Comparison of ENCODE assay signal across 8 mouse cellular contexts in genomic region chrX:141721725-141722124, GRCm38 (mm10). TPM values are rescaled to one million over a fixed set of nuclear protein-coding genes. Genes with fewer than 3 reads are reported as not detected.
DNase-seq lines count a peak whose midpoint lies in the region; ATAC-seq and TF ChIP-seq lines count a peak whose summit lies in the region.

No protein-coding gene starts in this region.

- no peak overlapping the region for H3K9ac ChIP-seq in lung, postnatal 0 days (replicated peaks; ENCODE audit: low read depth)
- H3K9ac ChIP-seq in forebrain, embryonic 12.5 days = no peak overlapping the region
- H3K9ac ChIP-seq in kidney, embryonic 16.5 days (replicated peaks; ENCODE audit: low read length) = no peak overlapping the region
- H3K9ac ChIP-seq in midbrain, embryonic 14.5 days (replicated peaks; ENCODE audit: low read length) = no peak overlapping the region

- no peak for TF ChIP-seq EP300 in lung, postnatal 0 days (IDR thresholded peaks at IDR 0.05)

- H3K4me3 ChIP-seq in lung, postnatal 0 days (ENCODE audit: low read depth, low read length) = peak overlapping the region; percentile 26
- H3K4me3 ChIP-seq in forebrain, embryonic 12.5 days (replicated peaks) = peak overlapping the region; percentile 37
- peak overlapping the region; percentile 46 for H3K4me3 ChIP-seq in kidney, embryonic 16.5 days (ENCODE audit: low read length)
- peak overlapping the region; percentile 31 for H3K4me3 ChIP-seq in midbrain, embryonic 14.5 days (replicated peaks; ENCODE audit: low read depth, low read length)
- H3K4me3 ChIP-seq in thymus, adult 2 months (ENCODE audit: control insufficient read depth, insufficient read depth, low read length) = no peak overlapping the region

- no peak for TF ChIP-seq POLR2A in thymus, adult 2 months (IDR thresholded peaks at IDR 0.05; ENCODE audit: control insufficient read depth, extremely low read depth, insufficient read depth, low read length, poor library complexity)

- no peak for ATAC-seq in lung, postnatal 0 days
- no peak for ATAC-seq in forebrain, embryonic 12.5 days (ENCODE audit: low FRiP score)
- ATAC-seq in kidney, embryonic 16.5 days (ENCODE audit: low FRiP score, low TSS enrichment) = no peak
- no peak for ATAC-seq in midbrain, embryonic 14.5 days (ENCODE audit: low FRiP score, low TSS enrichment)

- peak overlapping the region; percentile 52 for H3K4me2 ChIP-seq in lung, postnatal 0 days (replicated peaks; ENCODE audit: low read depth, low read length)
- H3K4me2 ChIP-seq in forebrain, embryonic 12.5 days = peak overlapping the region; percentile 58
- peak overlapping the region; percentile 62 for H3K4me2 ChIP-seq in kidney, embryonic 16.5 days (replicated peaks; ENCODE audit: low read depth, low read length)
- peak overlapping the region; percentile 63 for H3K4me2 ChIP-seq in midbrain, embryonic 14.5 days (ENCODE audit: low read length)

- 17% methylated on average over 27 of the region's 33 CpGs for WGBS in lung, postnatal 0 days
- WGBS in forebrain, embryonic 12.5 days = 17% methylated on average over 31 of the region's 33 CpGs
- 27% methylated on average over 33 of the region's 33 CpGs for WGBS in kidney, embryonic 16.5 days
- WGBS in midbrain, embryonic 14.5 days = 21% methylated on average over 33 of the region's 33 CpGs
- 5% methylated on average over 33 of the region's 33 CpGs for WGBS in thymus, adult 2 months

- peaks cover 19% of the 10 kb centered on the region; the same call in 1 of the 2 replicates for H3K27me3 ChIP-seq in lung, postnatal 0 days (replicated peaks; ENCODE audit: insufficient read depth, low read length)
- peaks cover 65% of the 10 kb centered on the region for H3K27me3 ChIP-seq in forebrain, embryonic 12.5 days
- H3K27me3 ChIP-seq in kidney, embryonic 16.5 days (ENCODE audit: insufficient read depth, low read length) = peaks cover 74% of the 10 kb centered on the region
- peaks cover 54% of the 10 kb centered on the region for H3K27me3 ChIP-seq in midbrain, embryonic 14.5 days (ENCODE audit: control insufficient read depth, insufficient read depth, low read length)
- no peaks in the 10 kb centered on the region; the same call in 1 of the 2 replicates for H3K27me3 ChIP-seq in thymus, adult 2 months (ENCODE audit: control insufficient read depth, insufficient read depth, low read length)

- DNase-seq in lung, postnatal 0 days (ENCODE audit: low spot score) = no peak
- DNase-seq in lung, adult 18-20 months = no peak
- peak; percentile 68 for DNase-seq in midbrain, embryonic 14.5 days
- DNase-seq in layer of hippocampus, adult 8-10 months (ENCODE audit: low spot score in 2 of 2) = no peak
- no peak for DNase-seq in adrenal gland, adult 18-20 months (ENCODE audit: low spot score in 2 of 2)
- no peak for DNase-seq in thymus, adult 2 months

- no peaks in the 10 kb centered on the region for H3K4me1 ChIP-seq in lung, postnatal 0 days (ENCODE audit: insufficient read depth, low read depth, low read length)
- no peaks in the 10 kb centered on the region; the same call in none of the 2 replicates for H3K4me1 ChIP-seq in forebrain, embryonic 12.5 days
- H3K4me1 ChIP-seq in kidney, embryonic 16.5 days (ENCODE audit: insufficient read depth, low read length) = no peaks in the 10 kb centered on the region
- peaks cover 6% of the 10 kb centered on the region; the same call in 1 of the 2 replicates for H3K4me1 ChIP-seq in midbrain, embryonic 14.5 days (ENCODE audit: control insufficient read depth, insufficient read depth, low read length)
- no peaks in the 10 kb centered on the region for H3K4me1 ChIP-seq in thymus, adult 2 months (replicated peaks; ENCODE audit: control insufficient read depth, insufficient read depth, low read length)

- no peaks in the 10 kb centered on the region for H3K36me3 ChIP-seq in lung, postnatal 0 days (ENCODE audit: insufficient read depth, low read length)
- H3K36me3 ChIP-seq in forebrain, embryonic 12.5 days (replicated peaks) = no peaks in the 10 kb centered on the region
- H3K36me3 ChIP-seq in kidney, embryonic 16.5 days (ENCODE audit: insufficient read depth, low read length) = no peaks in the 10 kb centered on the region
- H3K36me3 ChIP-seq in midbrain, embryonic 14.5 days (ENCODE audit: control insufficient read depth, insufficient read depth, low read length) = no peaks in the 10 kb centered on the region
- no peaks in the 10 kb centered on the region for H3K36me3 ChIP-seq in thymus, adult 2 months (ENCODE audit: control insufficient read depth, insufficient read depth, low read length)

- TF ChIP-seq CTCF in lung, postnatal 0 days (IDR thresholded peaks at IDR 0.05) = no peak
- TF ChIP-seq CTCF in thymus, adult 2 months (IDR thresholded peaks at IDR 0.05; ENCODE audit: borderline replicate concordance, control insufficient read depth, extremely low read depth, insufficient read depth, low read length, poor library complexity) = no peak

- H3K9me3 ChIP-seq in lung, postnatal 0 days (ENCODE audit: low read length) = no peaks in the 10 kb centered on the region
- H3K9me3 ChIP-seq in forebrain, embryonic 12.5 days = no peaks in the 10 kb centered on the region
- H3K9me3 ChIP-seq in kidney, embryonic 16.5 days (ENCODE audit: low read length) = no peaks in the 10 kb centered on the region
- no peaks in the 10 kb centered on the region for H3K9me3 ChIP-seq in midbrain, embryonic 14.5 days (ENCODE audit: control insufficient read depth, low read length)

- H3K27ac ChIP-seq in lung, postnatal 0 days (ENCODE audit: low read length) = no peak overlapping the region
- H3K27ac ChIP-seq in forebrain, embryonic 12.5 days = no peak overlapping the region
- H3K27ac ChIP-seq in kidney, embryonic 16.5 days (ENCODE audit: low read length) = no peak overlapping the region
- no peak overlapping the region for H3K27ac ChIP-seq in midbrain, embryonic 14.5 days (replicated peaks; ENCODE audit: low read depth, low read length)
- H3K27ac ChIP-seq in thymus, adult 2 months (ENCODE audit: control insufficient read depth, insufficient read depth, low read length) = no peak overlapping the region

RNA-seq across cellular contexts. Expression of gene Irs4, which starts 3.3 kb away (rescaled TPM):
- polyA plus RNA-seq in lung, postnatal 0 days (2015; fragmentation: Nextera tagmentation; extraction: Ambion mirVana) = not detected in 2 replicates
- polyA plus RNA-seq in forebrain, embryonic 12.5 days (2016; fragmentation: Nextera tagmentation; extraction: Ambion mirVana) = 2.6 and 3.0 TPM in 2 replicates
- 0.03 and 0.15 TPM in 2 replicates for polyA plus RNA-seq in kidney, embryonic 16.5 days (2015; fragmentation: Nextera tagmentation; extraction: Ambion mirVana)
- polyA plus RNA-seq in midbrain, embryonic 14.5 days (2014; fragmentation: Nextera tagmentation; extraction: Ambion mirVana) = 2.4 and 2.9 TPM in 2 replicates
- total RNA-seq in layer of hippocampus, adult 8-10 months (2022) = under 1 TPM; 0.11 to 0.27 (median 0.24) TPM
- not detected for total RNA-seq in adrenal gland, adult 18-20 months (2021)
- polyA plus RNA-seq in thymus, adult 2 months (2012; rRNA removed) = not detected in 2 replicates
